Mouse (Mus musculus): Measurements from ENCODE around the gene Urb1.

Urb1 gene

DNA sequence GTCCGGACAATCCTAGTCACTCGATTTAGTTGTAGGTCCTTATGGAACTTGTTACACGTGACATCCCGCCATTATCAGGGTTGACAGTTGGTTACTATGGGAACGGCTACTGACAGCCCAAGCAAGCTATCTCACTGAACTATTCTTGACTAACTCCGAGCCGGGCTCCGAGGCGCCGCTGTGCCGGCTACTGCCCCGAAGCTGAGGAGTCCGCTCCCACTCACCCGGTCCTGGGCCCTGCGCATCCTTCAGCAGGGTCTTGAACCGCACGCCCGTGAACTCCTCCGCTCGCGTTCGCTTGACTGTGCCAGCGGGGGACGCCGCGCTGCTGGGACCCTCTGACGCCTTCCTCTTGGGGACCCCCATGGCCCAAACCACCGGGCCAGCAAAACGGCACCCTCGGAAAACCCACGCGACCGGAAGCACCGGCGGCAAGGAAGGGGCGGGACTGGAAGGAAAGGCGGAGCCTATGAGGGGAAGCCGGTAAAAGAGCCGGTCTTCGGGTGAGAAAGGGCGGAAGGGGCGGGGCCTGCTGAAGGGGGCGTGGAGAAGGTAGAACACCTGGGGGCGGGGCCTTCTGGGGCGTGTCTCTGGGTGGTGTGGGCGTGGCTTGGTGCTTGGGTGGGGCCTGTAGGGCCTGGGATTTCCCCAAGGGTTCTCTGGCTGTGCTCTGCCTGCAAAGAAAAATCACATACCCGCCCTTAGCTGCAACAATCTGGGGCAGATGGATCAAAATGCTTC lies at the start of gene Urb1:
Gene Urb1, minus strand, starts transcription at position 439 of the 741 bp plus-strand sequence.
- peak; percentile 98 to 100 for DNase-seq (ENCODE audit: low spot score in 2 of 2)

DNA sequence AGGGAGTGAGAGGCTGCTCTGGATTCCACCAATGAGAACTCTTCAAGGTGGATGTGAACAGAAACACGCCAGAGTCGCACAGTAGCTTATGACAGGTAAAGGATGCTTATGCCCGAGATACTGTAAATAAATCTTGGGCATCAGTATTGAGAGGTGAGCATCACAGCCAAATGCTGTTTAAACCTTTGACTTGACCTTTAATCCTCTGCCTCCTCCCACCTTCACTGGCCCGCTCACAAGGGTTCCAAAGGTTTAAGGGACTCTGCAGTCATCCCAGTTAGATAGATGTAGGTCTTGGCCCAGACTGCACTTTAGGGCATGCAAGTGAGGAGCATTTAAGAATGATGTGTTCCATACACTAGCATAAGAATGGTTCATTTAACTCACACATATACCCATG lies 48.0 kb upstream of the Urb1 start:
- DNase-seq (ENCODE audit: low spot score in 2 of 2) = no peak

- no peak for DNase-seq (ENCODE audit: low spot score in 2 of 2)
Observed at GRCm38 (mm10) chr16:90856552-90857200, 46.5 kb upstream of the Urb1 start.

- no peak for DNase-seq (ENCODE audit: low spot score in 2 of 2)
Observed at GRCm38 (mm10) chr16:90851621-90852334, 41.6 kb upstream of the Urb1 start.

DNA sequence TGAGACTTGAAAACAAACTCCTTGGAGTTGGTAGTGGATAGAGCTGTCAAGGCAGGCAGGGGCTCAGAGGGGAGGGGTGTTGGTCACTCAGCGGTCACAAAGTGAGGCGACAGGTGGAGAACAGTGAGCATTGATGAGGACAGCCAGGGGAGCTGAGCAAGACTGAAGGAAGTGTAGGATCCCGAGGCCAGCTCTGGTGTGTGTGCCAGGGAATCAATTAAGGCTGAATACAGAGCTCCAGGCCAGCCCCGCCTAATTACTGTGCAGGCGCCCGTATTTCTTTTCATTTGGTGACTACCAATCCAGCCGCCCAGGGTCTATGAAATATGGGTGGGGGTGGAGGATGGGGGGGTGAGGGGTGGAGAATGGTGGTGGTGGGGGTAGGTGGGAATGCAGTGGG lies 40.7 kb upstream of the Urb1 start:
- DNase-seq (ENCODE audit: low spot score in 2 of 2) = no peak

GRCm38 (mm10) chr16:90849262-90849661 lies 39.0 kb upstream of the Urb1 start:
- no peak for DNase-seq (ENCODE audit: low spot score in 2 of 2)

- DNase-seq (ENCODE audit: low spot score in 2 of 2) = no peak
Observed at GRCm38 (mm10) chr16:90848697-90849096, 38.5 kb upstream of the Urb1 start.

GRCm38 (mm10) chr16:90845591-90845990 lies 35.4 kb upstream of the Urb1 start:
- no peak for DNase-seq (ENCODE audit: low spot score in 2 of 2)

- DNase-seq (ENCODE audit: low spot score in 2 of 2) = no peak
Observed at GRCm38 (mm10) chr16:90845038-90845437, 34.8 kb upstream of the Urb1 start.

DNA sequence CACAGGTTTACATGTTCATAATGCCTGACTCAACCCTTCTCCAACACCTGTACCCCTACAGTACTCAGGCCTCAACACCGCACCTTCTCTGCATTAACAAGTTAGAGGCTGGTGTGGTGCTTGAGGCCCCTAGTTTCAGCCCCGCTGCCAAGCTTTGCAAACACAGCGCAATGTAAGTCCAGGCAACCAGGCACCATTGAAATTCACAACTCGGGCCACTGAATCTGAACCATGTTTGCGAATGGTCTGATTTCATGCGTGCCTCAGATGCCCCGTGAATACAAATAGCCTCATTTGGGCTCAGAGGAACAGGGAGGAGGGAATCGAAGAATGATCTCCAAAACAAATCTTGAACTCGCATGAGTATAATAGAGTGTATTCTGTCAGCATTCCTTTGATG lies 32.0 kb upstream of the Urb1 start:
- DNase-seq (ENCODE audit: low spot score in 2 of 2) = no peak

DNA sequence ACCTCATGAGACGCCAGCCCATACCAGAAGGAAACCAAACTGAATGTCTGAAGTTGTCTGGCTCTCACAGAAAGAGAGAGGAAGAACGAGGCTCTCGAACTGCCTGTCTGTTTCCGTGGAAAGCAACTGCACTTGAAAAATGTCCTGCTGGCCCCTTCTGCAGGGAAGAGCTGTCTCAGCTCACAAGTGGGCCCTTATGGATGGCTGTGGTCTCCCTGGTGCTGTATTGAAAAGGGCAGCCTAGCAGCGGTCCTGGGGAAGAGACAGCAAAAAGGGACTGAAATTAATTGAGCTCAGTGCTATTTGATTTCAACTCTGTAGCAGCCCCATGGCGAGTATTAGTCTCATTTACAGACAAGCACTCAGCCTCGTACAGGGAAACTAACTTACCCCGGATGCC lies 27.2 kb upstream of the Urb1 start:
- no peak for DNase-seq (ENCODE audit: low spot score in 2 of 2)

- no peak for DNase-seq (ENCODE audit: low spot score in 2 of 2)
Observed at GRCm38 (mm10) chr16:90833041-90833791, 23.0 kb upstream of the Urb1 start.

- no peak for DNase-seq (ENCODE audit: low spot score in 2 of 2)
Observed at GRCm38 (mm10) chr16:90832495-90832894, 22.3 kb upstream of the Urb1 start.

GRCm38 (mm10) chr16:90831676-90832075 lies 21.5 kb upstream of the Urb1 start:
- DNase-seq (ENCODE audit: low spot score in 2 of 2) = no peak

DNA sequence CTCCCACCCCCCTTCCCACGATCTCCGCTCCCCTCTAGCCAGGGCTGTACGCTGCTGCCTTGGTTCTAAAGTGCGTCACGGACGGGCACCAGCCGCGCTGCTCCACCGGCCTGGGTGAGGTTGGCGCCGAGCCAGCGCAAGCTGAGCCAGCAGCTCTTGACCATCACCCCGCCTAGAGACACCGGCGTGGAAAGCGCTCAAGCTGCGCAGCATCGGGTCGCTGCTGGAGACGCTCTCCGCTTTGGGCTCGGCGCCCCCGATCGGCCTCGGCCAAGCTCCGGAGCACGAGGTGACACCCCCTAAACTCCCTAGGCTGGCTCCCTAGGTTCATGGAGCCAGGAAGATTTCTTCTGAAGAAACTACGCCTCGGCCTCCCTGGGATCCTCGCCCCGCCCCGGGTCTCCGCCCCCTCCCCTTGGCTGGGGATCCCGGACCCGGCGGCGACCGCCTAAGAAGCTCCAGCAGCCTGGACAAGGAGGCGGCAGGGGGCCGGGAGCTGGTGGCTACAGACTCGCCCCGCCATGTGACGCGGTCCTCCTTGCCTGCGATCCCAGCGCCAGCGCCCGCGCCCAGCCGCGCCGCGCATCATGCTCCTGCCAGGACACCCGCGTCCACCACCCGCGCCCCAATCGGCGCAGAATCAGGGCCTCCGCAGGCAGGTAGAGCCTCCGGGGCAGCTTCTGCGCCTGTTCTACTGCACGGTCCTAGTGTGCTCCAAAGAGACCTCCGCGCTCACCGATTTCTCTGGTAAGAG lies 20.6 kb upstream of the Urb1 start:
- DNase-seq (ENCODE audit: low spot score in 2 of 2) = peak; percentile 57 to 74

DNA sequence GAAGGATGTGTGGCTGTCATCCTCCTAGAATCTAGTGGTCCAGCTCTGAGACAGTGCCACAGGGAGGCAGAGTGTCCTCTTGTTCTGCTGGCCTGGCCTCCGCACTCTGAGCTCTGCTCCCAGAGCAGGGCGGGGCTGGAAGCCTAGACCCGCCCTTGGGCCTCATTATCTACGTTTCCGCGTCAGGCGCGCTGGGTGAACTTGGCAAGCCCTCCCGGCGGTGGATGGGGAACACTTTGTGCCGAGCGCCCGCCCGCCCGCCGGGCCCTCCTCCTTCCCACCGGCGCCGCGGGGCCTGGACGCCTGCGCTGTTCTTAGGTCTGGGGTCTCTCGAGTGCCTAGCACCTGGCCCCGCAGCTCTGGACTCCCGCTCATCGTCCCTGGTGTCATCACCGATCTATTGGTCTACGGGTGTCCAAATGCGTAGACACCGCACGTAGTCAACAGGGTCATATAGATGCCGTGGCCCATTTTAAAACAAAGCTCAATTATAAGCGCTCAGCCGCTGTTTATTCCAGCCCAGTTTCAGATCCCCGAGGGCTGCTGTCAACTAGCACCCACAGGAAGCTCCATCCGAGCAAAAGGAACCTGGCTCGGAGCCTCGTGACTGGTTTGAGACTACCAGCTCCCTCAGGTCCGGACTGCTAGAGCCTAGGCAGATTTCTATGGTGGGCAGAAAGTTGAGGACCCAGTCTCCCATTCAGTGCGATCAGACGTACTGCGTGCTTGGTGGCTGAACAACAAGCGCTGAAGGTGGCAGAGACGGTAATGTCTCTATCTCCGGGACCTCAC lies 19.9 kb upstream of the Urb1 start:
- peak; percentile 68 to 83 for DNase-seq (ENCODE audit: low spot score in 2 of 2)

DNA sequence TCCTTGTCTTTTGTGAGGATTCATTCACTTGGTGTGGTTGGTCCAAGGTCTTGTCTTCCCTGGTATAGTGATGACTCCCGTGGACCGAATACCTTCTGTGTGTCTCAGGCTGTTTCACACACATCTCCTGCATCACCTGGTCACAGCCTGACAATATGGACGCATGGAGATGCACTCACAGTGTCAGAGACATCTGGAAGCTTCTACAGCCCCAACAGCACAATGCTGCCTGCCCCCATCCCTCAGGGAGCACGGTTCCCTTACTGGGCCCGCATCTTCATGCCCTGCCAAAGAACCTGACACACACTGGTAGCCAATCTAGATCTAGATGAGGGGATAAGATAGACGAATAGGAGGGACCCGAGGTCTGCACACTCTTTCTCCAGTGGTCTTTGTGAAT lies 18.9 kb upstream of the Urb1 start:
- DNase-seq (ENCODE audit: low spot score in 2 of 2) = no peak

GRCm38 (mm10) chr16:90827498-90827897 lies 17.3 kb upstream of the Urb1 start:
- DNase-seq (ENCODE audit: low spot score in 2 of 2) = no peak

- DNase-seq (ENCODE audit: low spot score in 2 of 2) = no peak
Observed at GRCm38 (mm10) chr16:90826457-90826856, 16.2 kb upstream of the Urb1 start, which contains the start of gene Eva1c. Gene Eva1c (plus strand): TSS chr16:90826719.

GRCm38 (mm10) chr16:90826041-90826440 lies 15.8 kb upstream of the Urb1 start:
- no peak for DNase-seq (ENCODE audit: low spot score in 2 of 2)
